Mouse (Mus musculus): ENCODE data around the gene Prkd1. TPM values are rescaled to one million over a fixed set of nuclear protein-coding genes. Genes with fewer than 3 reads are reported as not detected.

Gene Prkd1
- total RNA-seq (2014; rRNA removed) (5.3 and 5.5 TPM in 2 replicates), polyA plus RNA-seq (2015; fragmentation: Nextera tagmentation; extraction: Ambion mirVana) (2.0 and 2.6 TPM in 2 replicates)

- no peaks in the 10 kb centered on the region for H3K9me3 ChIP-seq (ENCODE audit: low read length)
- H3K4me2 ChIP-seq (ENCODE audit: low read depth, low read length) = peak within 1 kb of the TSS; percentile 98
- TF ChIP-seq CTCF (IDR thresholded peaks at IDR 0.05; ENCODE audit: low read depth) = peak; percentile 32; the same call in 1 of the 2 replicates
- H3K36me3 ChIP-seq (ENCODE audit: insufficient read depth, low read length) = no peaks in the 10 kb centered on the region
- WGBS = 0% methylated on average over 62 of the region's 114 CpGs
- peak; percentile 94 for ATAC-seq
- DNase-seq (ENCODE audit: low spot score) = peak; percentile 75
- H3K4me1 ChIP-seq (ENCODE audit: insufficient read depth, low read length) = peaks cover 7% of the 10 kb centered on the region; the same call in 1 of the 2 replicates
- H3K27ac ChIP-seq = peak within 1 kb of the TSS; percentile 66; the same call in 1 of the 2 replicates
- no peaks in the 10 kb centered on the region for H3K27me3 ChIP-seq (ENCODE audit: insufficient read depth, low read length)
- peak within 1 kb of the TSS; percentile 86 for H3K4me3 ChIP-seq (ENCODE audit: low read length)
- H3K9ac ChIP-seq (replicated peaks; ENCODE audit: low read length) = peak within 1 kb of the TSS; percentile 49
These were observed at the start of gene Prkd1 for GRCm38 (mm10) chr12:50648671-50649541. TSS of gene Prkd1 (minus strand) at chr12:50649098.

- 11% methylated on average over 3 of the region's 3 CpGs for WGBS
- peak; percentile 82; the same call in 1 of the 2 replicates for ATAC-seq
These were observed 48.6 kb upstream of the Prkd1 start for GRCm38 (mm10) chr12:50697492-50697891.

GRCm38 (mm10) chr12:50648176-50648670 lies 675 bp downstream of the Prkd1 start:
- DNase-seq (ENCODE audit: low spot score) (peak; percentile 29), ATAC-seq (peak; percentile 27)
- H3K9me3 ChIP-seq (ENCODE audit: low read length) = no peaks in the 10 kb centered on the region
- no peaks in the 10 kb centered on the region for H3K27me3 ChIP-seq (ENCODE audit: insufficient read depth, low read length)
- H3K27ac ChIP-seq = no peak overlapping the region
- peak overlapping the region; percentile 86 for H3K4me3 ChIP-seq (ENCODE audit: low read length)
- no peak for TF ChIP-seq CTCF (IDR thresholded peaks at IDR 0.05; ENCODE audit: low read depth)
- H3K4me1 ChIP-seq (ENCODE audit: insufficient read depth, low read length) = peaks cover 7% of the 10 kb centered on the region; the same call in 1 of the 2 replicates
- WGBS = 2% methylated on average over 16 of the region's 16 CpGs
- no peaks in the 10 kb centered on the region for H3K36me3 ChIP-seq (ENCODE audit: insufficient read depth, low read length)
- H3K4me2 ChIP-seq (ENCODE audit: low read depth, low read length) = peak overlapping the region; percentile 98
- peak overlapping the region; percentile 49 for H3K9ac ChIP-seq (replicated peaks; ENCODE audit: low read length)

More at GRCm38 (mm10) chr12:50697492-50697891, 48.6 kb upstream of the Prkd1 start:
- H3K27ac ChIP-seq = no peak overlapping the region
- no peak overlapping the region for H3K4me3 ChIP-seq (ENCODE audit: low read length)
- TF ChIP-seq CTCF (IDR thresholded peaks at IDR 0.05; ENCODE audit: low read depth) = peak; percentile 76
- no peaks in the 10 kb centered on the region for H3K4me1 ChIP-seq (ENCODE audit: insufficient read depth, low read length)
- no peaks in the 10 kb centered on the region for H3K36me3 ChIP-seq (ENCODE audit: insufficient read depth, low read length)
- H3K4me2 ChIP-seq (ENCODE audit: low read depth, low read length) = no peak overlapping the region
- H3K9ac ChIP-seq (replicated peaks; ENCODE audit: low read length) = no peak overlapping the region
- H3K9me3 ChIP-seq (ENCODE audit: low read length) = no peaks in the 10 kb centered on the region
- DNase-seq (ENCODE audit: low spot score) = peak; percentile 70
- no peaks in the 10 kb centered on the region for H3K27me3 ChIP-seq (ENCODE audit: insufficient read depth, low read length)

- 95% methylated on average over 4 of the region's 4 CpGs for whole genome bisulfite sequencing
- H3K4me2 ChIP-seq (ENCODE audit: low read depth, low read length) = no peak overlapping the region
- H3K4me3 ChIP-seq (ENCODE audit: low read length) = no peak overlapping the region
These were observed 2.0 kb downstream of the Prkd1 start for GRCm38 (mm10) chr12:50646857-50647256.

GRCm38 (mm10) chr12:50642671-50643070 lies 6.2 kb downstream of the Prkd1 start:
- H3K9me3 ChIP-seq (ENCODE audit: low read length) = no peaks in the 10 kb centered on the region
- TF ChIP-seq CTCF (IDR thresholded peaks at IDR 0.05; ENCODE audit: low read depth) = no peak
- WGBS = 81% methylated on average over 5 of the region's 5 CpGs
- no peak overlapping the region for H3K9ac ChIP-seq (replicated peaks; ENCODE audit: low read length)
- H3K4me3 ChIP-seq (ENCODE audit: low read length) = no peak overlapping the region
- H3K4me1 ChIP-seq (ENCODE audit: insufficient read depth, low read length) = no peaks in the 10 kb centered on the region
- no peaks in the 10 kb centered on the region for H3K36me3 ChIP-seq (ENCODE audit: insufficient read depth, low read length)
- ATAC-seq (no peak), DNase-seq (ENCODE audit: low spot score) (no peak)
- H3K27me3 ChIP-seq (ENCODE audit: insufficient read depth, low read length) = no peaks in the 10 kb centered on the region
- no peak overlapping the region for H3K27ac ChIP-seq
- H3K4me2 ChIP-seq (ENCODE audit: low read depth, low read length) = no peak overlapping the region

More at GRCm38 (mm10) chr12:50646857-50647256, 2.0 kb downstream of the Prkd1 start:
- H3K4me1 ChIP-seq (ENCODE audit: insufficient read depth, low read length) = peaks cover 7% of the 10 kb centered on the region; the same call in 1 of the 2 replicates
- ATAC-seq (no peak), DNase-seq (ENCODE audit: low spot score) (no peak)
- no peak overlapping the region for H3K9ac ChIP-seq (replicated peaks; ENCODE audit: low read length)
- no peaks in the 10 kb centered on the region for H3K36me3 ChIP-seq (ENCODE audit: insufficient read depth, low read length)
- H3K27me3 ChIP-seq (ENCODE audit: insufficient read depth, low read length) = no peaks in the 10 kb centered on the region
- TF ChIP-seq CTCF (IDR thresholded peaks at IDR 0.05; ENCODE audit: low read depth) = no peak
- H3K9me3 ChIP-seq (ENCODE audit: low read length) = no peaks in the 10 kb centered on the region
- no peak overlapping the region for H3K27ac ChIP-seq

GRCm38 (mm10) chr12:50640171-50640570 lies 8.7 kb downstream of the Prkd1 start:
- no peak overlapping the region for H3K4me3 ChIP-seq (ENCODE audit: low read length)
- DNase-seq (ENCODE audit: low spot score) (no peak), ATAC-seq (no peak)
- H3K36me3 ChIP-seq (ENCODE audit: insufficient read depth, low read length) = no peaks in the 10 kb centered on the region
- no peak overlapping the region for H3K4me2 ChIP-seq (ENCODE audit: low read depth, low read length)
- no peak for TF ChIP-seq CTCF (IDR thresholded peaks at IDR 0.05; ENCODE audit: low read depth)
- no peaks in the 10 kb centered on the region for H3K9me3 ChIP-seq (ENCODE audit: low read length)
- H3K27ac ChIP-seq = no peak overlapping the region
- WGBS = 90% methylated on average over 4 of the region's 4 CpGs
- H3K9ac ChIP-seq (replicated peaks; ENCODE audit: low read length) = no peak overlapping the region
- H3K27me3 ChIP-seq (ENCODE audit: insufficient read depth, low read length) = no peaks in the 10 kb centered on the region
- H3K4me1 ChIP-seq (ENCODE audit: insufficient read depth, low read length) = no peaks in the 10 kb centered on the region
